Mouse (Mus musculus): ENCODE measurements around the gene Vars. TPM values are rescaled to one million over a fixed set of nuclear protein-coding genes. Genes with fewer than 3 reads are reported as not detected.

Gene Vars
- polyA plus RNA-seq, 1 experiment = 182 TPM

DNA sequence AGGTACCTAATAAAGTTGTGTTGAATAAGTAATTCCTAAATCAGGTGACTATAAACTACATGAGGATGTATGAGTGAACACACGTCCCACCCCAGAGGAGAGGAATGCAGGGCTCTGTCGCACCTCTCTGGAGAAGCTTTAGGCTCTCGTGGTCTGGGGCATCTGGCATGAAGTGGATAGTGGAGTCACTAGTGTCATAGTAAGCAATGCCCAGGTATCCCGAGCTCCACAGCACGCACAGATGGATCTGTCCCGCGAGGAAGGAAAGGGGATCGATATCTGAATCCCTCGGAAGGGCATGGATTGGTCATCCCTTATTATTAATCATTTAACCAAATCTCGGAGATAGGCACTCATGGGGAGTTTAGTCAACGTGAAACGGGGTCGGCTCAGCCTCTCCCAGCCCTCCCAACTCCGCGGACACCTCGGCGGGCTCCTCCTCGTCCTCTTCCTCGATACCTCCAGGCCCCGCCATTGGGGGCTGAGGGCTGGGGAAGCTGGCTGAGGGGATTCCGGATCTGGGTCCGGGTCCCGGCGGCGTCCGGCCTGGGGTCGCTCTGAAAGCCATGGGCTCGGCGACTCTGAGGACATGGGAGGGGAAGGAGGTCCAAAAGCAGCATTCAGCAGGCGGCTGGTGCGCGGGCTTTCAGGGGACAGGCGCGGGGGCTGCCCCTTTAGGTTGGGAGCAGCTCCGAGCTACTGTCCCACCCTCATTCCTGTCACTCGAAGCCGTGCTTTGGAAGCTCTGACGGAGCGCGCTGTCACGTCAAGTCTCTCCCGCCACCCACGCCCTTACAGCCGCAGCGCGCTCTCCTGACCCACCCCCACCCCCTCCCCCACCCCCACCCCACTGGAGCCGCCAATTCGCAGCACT is 45.3 kb downstream of the Vars start:
- H3K4me1 ChIP-seq (ENCODE audit: control insufficient read depth, insufficient read depth, insufficient read length, low read length) = peaks cover 21% of the 10 kb centered on the region
- TF ChIP-seq CTCF (IDR thresholded peaks at IDR 0.05; ENCODE audit: extremely low read depth, insufficient read length, insufficient replicate concordance, low read depth, low read length) (no peak), POLR2A (IDR thresholded peaks at IDR 0.05; ENCODE audit: low read depth, low read length) (peak; percentile 51; the same call in 1 of the 2 replicates)
- 4% methylated on average over 48 of the region's 48 CpGs for WGBS
- H3K27me3 ChIP-seq (ENCODE audit: control insufficient read depth, insufficient read depth, low read length) = no peaks in the 10 kb centered on the region
- peak overlapping the region; percentile 26; the same call in 1 of the 2 replicates for H3K27ac ChIP-seq (ENCODE audit: insufficient read depth, low read depth, low read length)
- peak overlapping the region; percentile 65 for H3K4me3 ChIP-seq (ENCODE audit: low read depth, low read length)
- no peaks in the 10 kb centered on the region for H3K36me3 ChIP-seq (ENCODE audit: control insufficient read depth, insufficient read depth, low read length)

DNA sequence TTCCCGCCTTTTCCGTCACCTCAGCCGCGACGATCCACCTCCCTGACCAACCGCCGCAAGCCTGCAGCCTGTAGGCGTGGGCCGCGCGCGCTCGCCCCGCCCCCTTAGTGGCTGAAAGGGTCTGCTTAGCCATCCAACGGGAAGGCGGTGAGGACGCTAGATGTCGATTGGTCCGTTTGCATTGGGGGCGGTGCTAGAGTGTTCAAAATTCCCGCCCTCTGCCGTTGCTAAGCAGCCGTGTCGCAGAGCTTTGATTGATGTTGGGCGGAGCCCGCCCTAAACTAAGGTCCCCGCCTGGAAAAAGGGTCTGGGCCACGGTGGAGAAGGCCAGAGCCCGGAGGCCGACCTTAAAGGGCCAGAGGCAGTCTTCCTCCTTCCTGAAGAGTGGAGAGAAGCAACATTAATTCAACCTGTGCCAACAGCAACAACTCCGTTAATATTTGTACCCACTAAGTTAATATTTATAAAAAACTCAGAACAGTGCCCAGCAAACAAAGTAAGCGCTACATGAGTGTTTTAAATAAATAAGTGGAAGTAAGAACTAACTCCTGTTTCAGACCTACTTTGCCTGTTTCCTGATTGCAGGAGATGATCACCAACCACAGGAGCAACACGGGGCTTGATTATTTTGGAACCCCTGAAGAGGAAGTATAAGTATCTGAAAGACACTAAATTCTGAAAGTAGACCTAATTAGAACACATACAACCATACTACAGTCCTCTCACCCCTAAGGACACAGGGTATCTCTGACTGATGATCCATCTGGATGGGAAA is 46.1 kb downstream of the Vars start, which contains the start of gene Msh5:
TSS of gene Msh5 (minus strand) at position 65 of the 775 bp plus-strand sequence.
- no peaks in the 10 kb centered on the region for H3K27me3 ChIP-seq (ENCODE audit: control insufficient read depth, insufficient read depth, low read length)
- no peak; the same call in 1 of the 2 replicates for TF ChIP-seq POLR2A (IDR thresholded peaks at IDR 0.05; ENCODE audit: low read depth, low read length)
- TF ChIP-seq CTCF (IDR thresholded peaks at IDR 0.05; ENCODE audit: extremely low read depth, insufficient read length, insufficient replicate concordance, low read depth, low read length) = no peak
- H3K4me3 ChIP-seq (ENCODE audit: low read depth, low read length) = peak within 1 kb of the TSS; percentile 65
- peak within 1 kb of the TSS; percentile 97 for H3K27ac ChIP-seq (ENCODE audit: insufficient read depth, low read depth, low read length)
- no peaks in the 10 kb centered on the region for H3K36me3 ChIP-seq (ENCODE audit: control insufficient read depth, insufficient read depth, low read length)
- H3K4me1 ChIP-seq (ENCODE audit: control insufficient read depth, insufficient read depth, insufficient read length, low read length) = peaks cover 22% of the 10 kb centered on the region
- under 1% methylated on average over 33 of the region's 33 CpGs for WGBS

DNA sequence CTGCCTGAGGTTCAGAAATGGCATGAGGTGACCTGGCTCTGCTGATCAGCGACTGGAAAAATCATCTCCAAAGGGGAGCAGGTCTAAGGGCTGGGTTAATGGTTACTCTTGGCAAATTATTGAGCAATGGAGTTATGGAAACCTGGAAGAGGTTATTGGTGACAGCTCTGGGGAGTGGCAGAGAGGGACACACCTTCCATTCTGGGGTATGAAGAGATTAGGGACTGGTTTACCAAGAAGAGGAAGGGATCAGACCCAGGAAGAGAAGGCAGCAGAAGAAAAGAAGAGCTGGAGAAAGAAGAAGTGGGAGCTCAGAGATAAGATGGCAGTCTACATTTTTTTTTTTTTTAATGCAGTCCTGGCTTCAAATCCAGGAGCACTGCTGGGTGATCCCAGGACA is 46.9 kb downstream of the Vars start:
- 16% methylated on average over 1 of the region's 1 CpGs for WGBS
- H3K27me3 ChIP-seq (ENCODE audit: control insufficient read depth, insufficient read depth, low read length) = no peaks in the 10 kb centered on the region
- peaks cover 29% of the 10 kb centered on the region for H3K4me1 ChIP-seq (ENCODE audit: control insufficient read depth, insufficient read depth, insufficient read length, low read length)
- peak overlapping the region; percentile 97 for H3K27ac ChIP-seq (ENCODE audit: insufficient read depth, low read depth, low read length)
- H3K4me3 ChIP-seq (ENCODE audit: low read depth, low read length) = peak overlapping the region; percentile 27; the same call in 1 of the 2 replicates
- TF ChIP-seq CTCF (IDR thresholded peaks at IDR 0.05; ENCODE audit: extremely low read depth, insufficient read length, insufficient replicate concordance, low read depth, low read length) (no peak), POLR2A (IDR thresholded peaks at IDR 0.05; ENCODE audit: low read depth, low read length) (no peak; the same call in 1 of the 2 replicates)
- peaks cover 7% of the 10 kb centered on the region for H3K36me3 ChIP-seq (ENCODE audit: control insufficient read depth, insufficient read depth, low read length)

DNA sequence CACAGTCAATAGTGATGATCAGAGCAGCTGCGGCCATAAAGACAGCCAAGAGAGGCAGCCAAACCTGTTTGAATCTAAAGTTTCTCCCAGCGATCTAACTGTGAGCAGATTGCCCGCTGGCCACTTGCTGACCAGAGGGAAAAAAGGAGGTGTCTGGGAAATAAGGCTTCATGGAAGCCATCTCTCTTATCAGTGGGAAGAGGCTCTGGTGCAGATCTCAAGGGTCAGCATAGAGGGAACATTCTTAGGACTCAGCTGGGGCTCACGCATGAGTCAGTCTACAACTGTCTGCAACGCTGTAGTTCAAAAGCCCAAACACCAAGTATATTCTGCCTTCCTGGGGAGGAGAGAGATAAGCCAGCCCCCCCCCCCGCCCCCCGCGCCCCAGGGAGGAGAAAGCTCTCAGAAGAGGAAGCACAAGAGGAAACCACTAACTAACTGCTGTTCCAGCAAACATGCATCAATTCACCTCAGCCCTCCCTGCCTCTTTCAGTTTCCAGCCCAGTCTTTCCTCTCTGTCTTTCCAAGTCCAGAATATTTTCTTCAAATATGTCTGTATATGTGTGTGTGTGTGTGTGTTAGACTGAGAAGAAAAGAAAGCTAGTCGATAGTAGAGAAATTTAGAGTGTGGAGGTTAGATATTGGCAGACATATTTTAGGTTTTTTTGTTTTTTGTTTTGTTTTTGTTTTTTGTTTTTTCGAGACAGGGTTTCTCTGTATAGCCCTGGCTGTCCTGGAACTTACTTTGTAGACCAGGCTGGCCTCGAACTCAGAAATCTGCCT is 47.6 kb downstream of the Vars start:
- 8% methylated on average over 11 of the region's 11 CpGs for WGBS
- Histone ChIP-seq H3K27ac (ENCODE audit: insufficient read depth, low read depth, low read length) (peak overlapping the region; percentile 97), H3K36me3 (ENCODE audit: control insufficient read depth, insufficient read depth, low read length) (peaks cover 12% of the 10 kb centered on the region), H3K4me1 (ENCODE audit: control insufficient read depth, insufficient read depth, insufficient read length, low read length) (peaks cover 32% of the 10 kb centered on the region), H3K4me3 (ENCODE audit: low read depth, low read length) (peak overlapping the region; percentile 27), H3K27me3 (ENCODE audit: control insufficient read depth, insufficient read depth, low read length) (no peaks in the 10 kb centered on the region)
- TF ChIP-seq POLR2A (IDR thresholded peaks at IDR 0.05; ENCODE audit: low read depth, low read length) (no peak; the same call in 1 of the 2 replicates), CTCF (IDR thresholded peaks at IDR 0.05; ENCODE audit: extremely low read depth, insufficient read length, insufficient replicate concordance, low read depth, low read length) (no peak)

DNA sequence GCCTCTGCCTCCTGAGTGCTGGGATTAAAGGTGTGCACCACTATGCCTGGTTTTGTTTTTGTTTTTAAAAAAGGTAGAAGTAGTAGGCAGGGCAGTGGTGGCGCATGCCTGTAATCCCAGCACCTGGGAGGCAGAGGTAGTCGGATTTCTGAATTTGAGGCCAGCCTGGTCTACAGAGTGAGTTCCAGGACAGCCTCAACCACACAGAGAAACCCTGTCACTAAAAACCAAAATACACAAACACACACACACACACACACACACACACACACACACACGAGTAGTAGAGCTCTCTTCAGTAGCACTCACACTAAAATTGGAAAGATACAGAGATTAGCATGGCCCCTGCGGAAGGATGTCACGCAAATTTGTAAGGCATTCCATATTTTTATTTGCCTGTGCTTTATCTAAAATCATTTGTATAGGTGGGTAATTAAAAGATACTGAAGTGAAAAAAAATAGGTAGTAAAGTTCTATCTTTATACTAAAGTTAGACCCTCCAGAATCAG is 48.2 kb downstream of the Vars start:
- Histone ChIP-seq H3K27ac (ENCODE audit: insufficient read depth, low read depth, low read length) (peak overlapping the region; percentile 83), H3K4me1 (ENCODE audit: control insufficient read depth, insufficient read depth, insufficient read length, low read length) (peaks cover 32% of the 10 kb centered on the region), H3K36me3 (ENCODE audit: control insufficient read depth, insufficient read depth, low read length) (peaks cover 18% of the 10 kb centered on the region), H3K27me3 (ENCODE audit: control insufficient read depth, insufficient read depth, low read length) (no peaks in the 10 kb centered on the region), H3K4me3 (ENCODE audit: low read depth, low read length) (no peak overlapping the region)
- TF ChIP-seq CTCF (IDR thresholded peaks at IDR 0.05; ENCODE audit: extremely low read depth, insufficient read length, insufficient replicate concordance, low read depth, low read length) (no peak), POLR2A (IDR thresholded peaks at IDR 0.05; ENCODE audit: low read depth, low read length) (no peak)
- 50% methylated on average over 5 of the region's 5 CpGs for WGBS

DNA sequence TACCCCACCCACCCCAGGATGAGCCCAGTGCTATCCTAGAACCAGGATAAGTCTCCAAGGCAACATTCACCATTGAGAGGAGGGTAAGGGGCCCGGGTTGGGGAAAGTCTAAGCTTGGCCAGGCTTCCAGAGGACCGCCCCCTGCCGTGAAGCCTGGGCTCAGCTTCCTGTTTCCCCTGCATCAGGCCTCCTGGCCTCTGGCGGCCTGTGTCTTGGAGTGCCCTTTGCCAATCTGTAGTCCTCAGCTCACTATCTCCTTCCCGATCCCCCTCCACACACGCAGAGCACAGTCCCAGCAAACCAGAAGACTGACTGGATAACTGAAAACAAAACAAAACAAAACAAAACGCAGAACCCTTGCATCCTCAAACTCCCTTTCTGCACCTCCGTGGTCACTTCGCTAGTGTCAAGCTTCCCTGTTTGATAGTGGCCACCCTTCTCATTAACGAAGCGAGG is 48.8 kb downstream of the Vars start, which contains the start of gene Clic1:
TSS of gene Clic1 (plus strand) at position 406 of the 456 bp plus-strand sequence.
- Histone ChIP-seq H3K27me3 (ENCODE audit: control insufficient read depth, insufficient read depth, low read length) (no peaks in the 10 kb centered on the region), H3K27ac (ENCODE audit: insufficient read depth, low read depth, low read length) (peak within 1 kb of the TSS; percentile 83), H3K4me1 (ENCODE audit: control insufficient read depth, insufficient read depth, insufficient read length, low read length) (peaks cover 32% of the 10 kb centered on the region), H3K4me3 (ENCODE audit: low read depth, low read length) (peak within 1 kb of the TSS; percentile 76), H3K36me3 (ENCODE audit: control insufficient read depth, insufficient read depth, low read length) (peaks cover 22% of the 10 kb centered on the region)
- TF ChIP-seq POLR2A (IDR thresholded peaks at IDR 0.05; ENCODE audit: low read depth, low read length) (peak; percentile 38; the same call in 1 of the 2 replicates), CTCF (IDR thresholded peaks at IDR 0.05; ENCODE audit: extremely low read depth, insufficient read length, insufficient replicate concordance, low read depth, low read length) (peak; percentile 24; the same call in 1 of the 2 replicates)
- WGBS = 4% methylated on average over 11 of the region's 11 CpGs

All from small intestine, adult 2 months (tissue).